Mouse (Mus musculus): Measurements from ENCODE around the gene Spata31. TPM values are rescaled to one million over a fixed set of nuclear protein-coding genes. Genes with fewer than 3 reads are reported as not detected.

Gene Spata31
- not detected for total RNA-seq (2021)

GRCm38 (mm10) chr13:64917191-64917590 lies at the start of gene Spata31:
Gene Spata31, plus strand, starts transcription at chr13:64917406.
- intact Hi-C loops (cut with DNase I): no loop called here
- DNase-seq (ENCODE audit: extremely low spot score in 1 of 2, low spot score in 2 of 2): no peak

- no peak for DNase-seq (ENCODE audit: extremely low spot score in 1 of 2, low spot score in 2 of 2)
- intact Hi-C loops (cut with DNase I): loop anchor here (2.0 to 10.0 kb wide), 2 partner anchors 454 to 578 kb away; no protein-coding TSS in a partner anchor
Observed at GRCm38 (mm10) chr13:64903132-64903531, 14.1 kb upstream of the Spata31 start.

- intact Hi-C loops (cut with DNase I): loop anchor here (2.0 to 10.0 kb wide), 2 partner anchors 455 to 579 kb away; no protein-coding TSS in a partner anchor
- DNase-seq (ENCODE audit: extremely low spot score in 1 of 2, low spot score in 2 of 2): peak; percentile 37 to 51
Observed at GRCm38 (mm10) chr13:64903585-64904208, 13.5 kb upstream of the Spata31 start, which contains the start of gene Cntnap3. Gene Cntnap3, minus strand, starts transcription at chr13:64903955.

Other genes with a start within 250 kb of the Spata31 start
- gene Cntnap3, start 13.5 kb upstream of the Spata31 start, total RNA-seq (2021): 10 to 100 TPM; 15.1 to 17.5 TPM
- gene Spata31d1c, start 115.7 kb downstream of the Spata31 start, total RNA-seq (2021): not detected
- not detected for gene Prss47, start 135.4 kb downstream of the Spata31 start, total RNA-seq (2021)
- 10 to 100 TPM; 28.7 to 33.4 TPM for gene Mfsd14b, start 195.6 kb downstream of the Spata31 start, total RNA-seq (2021)
- not detected for gene Olfr465-ps1, start 220.7 kb downstream of the Spata31 start, total RNA-seq (2021)
- gene Olfr466, start 232.8 kb downstream of the Spata31 start, total RNA-seq (2021): not detected